Mouse (Mus musculus) forebrain, postnatal 0 days (tissue): ENCODE data around the gene Hibch. TPM values are rescaled to one million over a fixed set of nuclear protein-coding genes. Genes with fewer than 3 reads are reported as not detected.
"Not testable (repeated sequence)": the region's sequence is repeated elsewhere in the genome, so short reads cannot be mapped to it uniquely, and the experiment has no call there.

Source experiments
- ATAC-seq: fragments of 200-750 bp; cut with Nextera tagmentation; 2 replicates; pipeline ENCODE4 v1.8.0; 2017; ENCODE audit warnings: mild to moderate bottlenecking, moderate library complexity
- DNase-seq: peaks from one replicate; pipeline ENCODE4 v3.0.0-alpha.2; 2015
- H3K27ac ChIP-seq: fragments of 300-500 bp; sonication (generic); 2 replicates; pipeline ENCODE4 v1.5.1; 2014; ENCODE audit warnings: low read depth, mild to moderate bottlenecking, antibody characterized with exemption, low read length, moderate library complexity, mixed read lengths
- H3K27me3 ChIP-seq: fragments of 300-500 bp; sonication (generic); 2 replicates; pipeline ENCODE4 v1.6.1; 2014; ENCODE audit warnings: mild to moderate bottlenecking, low read length, mixed read lengths; ENCODE audit not compliant: insufficient read depth
- H3K36me3 ChIP-seq: fragments of 300-500 bp; sonication (generic); 2 replicates; pipeline ENCODE4 v1.6.1; 2014; ENCODE audit warnings: mild to moderate bottlenecking, moderate library complexity; ENCODE audit not compliant: insufficient read depth
- H3K4me1 ChIP-seq: fragments of 300-500 bp; sonication (generic); 2 replicates; pipeline ENCODE4 v1.6.1; 2014; ENCODE audit warnings: antibody characterized with exemption; ENCODE audit not compliant: insufficient read depth
- H3K4me2 ChIP-seq: fragments of 300-500 bp; sonication (generic); 2 replicates; pipeline ENCODE4 v1.6.1; 2014; ENCODE audit warnings: low read depth, mild to moderate bottlenecking, moderate library complexity
- H3K4me3 ChIP-seq: fragments of 300-500 bp; sonication (generic); 2 replicates; pipeline ENCODE4 v1.5.1; 2014; ENCODE audit warnings: low read depth, low read length, mixed read lengths
- H3K9ac ChIP-seq: fragments of 300-500 bp; sonication (generic); 2 replicates; pipeline ENCODE4 v1.6.1; 2014; ENCODE audit warnings: mild to moderate bottlenecking
- H3K9me3 ChIP-seq: fragments of 300-500 bp; sonication (generic); 2 replicates; pipeline ENCODE4 v1.6.1; 2016; ENCODE audit warnings: low read length
- CTCF ChIP-seq: sonication (generic); IDR thresholded peaks from 2 replicates; pipeline ENCODE4 v1.5.1; 2016; ENCODE audit warnings: antibody characterized with exemption, control low read depth, low read depth
- WGBS: fragments of 180-500 bp; shearing (Covaris S2); extraction: QIAGEN DNeasy Blood & Tissue Kit; methylation state at CpG from one replicate; pipeline ENCODE4 v1.1.7; 2014; 5-methylcytosine and 5-hydroxymethylcytosine counted together
- polyA plus RNA-seq: library from polyadenylated mRNA; unstranded; fragments of >200 nt; fragmentation: Nextera tagmentation; extraction: Ambion mirVana; gene quantifications from 2 replicates; pipeline ENCODE4 v1.2.1, GENCODE M21; 2015
- total RNA-seq: library from RNA; depleted of rRNA; stranded (reverse); fragments of >200 nt; gene quantifications from 2 replicates; pipeline ENCODE4 v1.2.3, GENCODE M21; 2014

Hibch gene
- total and polyA plus RNA-seq, 2 experiments from 2014 or later = 12.8 to 15.2 TPM

DNA sequence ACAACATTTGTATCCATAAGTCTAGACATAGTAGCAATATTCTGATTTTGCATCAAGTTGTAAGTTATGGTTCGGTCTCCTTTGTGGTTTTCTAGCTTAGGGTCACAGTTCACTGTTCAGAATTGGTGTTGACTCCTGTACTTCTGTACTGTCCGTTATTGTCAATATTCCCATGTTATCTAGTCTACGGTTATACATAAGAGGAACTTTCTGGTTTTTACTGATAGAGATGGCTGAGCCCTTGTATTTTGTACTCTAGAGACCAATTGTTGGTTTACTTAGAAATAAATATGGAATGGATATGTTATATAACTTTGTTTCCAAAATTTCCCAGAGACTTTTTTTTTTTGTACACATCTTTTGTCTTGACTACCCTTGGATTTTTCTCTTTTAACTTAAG is 21.3 kb downstream of the Hibch start:
- H3K4me3 ChIP-seq = no peak overlapping the region
- H3K27me3 ChIP-seq = no peaks in the 10 kb centered on the region
- H3K9me3 ChIP-seq = no peaks in the 10 kb centered on the region
- H3K36me3 ChIP-seq = peaks cover 5% of the 10 kb centered on the region; the same call in 1 of the 2 replicates
- WGBS = 92% methylated on average over 3 of the region's 3 CpGs
- DNase-seq (no peak), ATAC-seq (no peak)
- H3K27ac ChIP-seq = no peak overlapping the region
- H3K4me2 ChIP-seq = no peak overlapping the region
- H3K4me1 ChIP-seq = no peaks in the 10 kb centered on the region
- no peak for TF ChIP-seq CTCF
- H3K9ac ChIP-seq = no peak overlapping the region

- Histone ChIP-seq H3K4me3 (no peak overlapping the region), H3K27me3 (no peaks in the 10 kb centered on the region), H3K27ac (no peak overlapping the region), H3K9ac (no peak overlapping the region), H3K36me3 (peaks cover 5% of the 10 kb centered on the region; the same call in 1 of the 2 replicates), H3K4me2 (no peak overlapping the region), H3K4me1 (no peaks in the 10 kb centered on the region), H3K9me3 (no peaks in the 10 kb centered on the region)
- ATAC-seq = no peak
- 93% methylated on average over 1 of the region's 1 CpGs for WGBS
- no peak for TF ChIP-seq CTCF
- DNase-seq = no peak
Observed at GRCm38 (mm10) chr1:52867876-52868275, 23.1 kb downstream of the Hibch start.

- no peak overlapping the region for H3K4me2 ChIP-seq
Observed at GRCm38 (mm10) chr1:52884208-52884607, 39.5 kb downstream of the Hibch start.

DNA sequence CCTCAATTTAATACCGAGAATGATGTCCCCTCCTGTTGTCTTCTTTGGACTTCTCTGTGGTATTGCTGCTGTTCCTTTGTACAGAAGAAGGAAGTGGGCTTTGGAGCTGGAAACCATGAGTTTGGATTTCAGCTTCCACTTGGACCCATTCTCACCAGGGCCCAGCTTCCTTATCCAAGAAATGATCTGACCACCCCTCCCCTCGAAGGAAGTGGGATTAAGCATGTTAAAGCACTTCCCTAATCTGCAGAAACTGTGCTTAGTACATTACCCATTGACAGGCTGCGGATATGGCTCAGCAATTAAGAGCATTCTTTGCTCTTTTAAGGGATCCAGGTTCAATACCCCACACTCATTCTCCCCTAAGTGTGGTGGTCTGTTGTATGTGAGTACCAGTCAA is 65.1 kb downstream of the Hibch start:
- no peak overlapping the region for H3K27ac ChIP-seq
- no peak for TF ChIP-seq CTCF
- no peak overlapping the region for H3K4me3 ChIP-seq
- ATAC-seq = no peak
- H3K9me3 ChIP-seq = no peaks in the 10 kb centered on the region
- H3K4me2 ChIP-seq = no peak overlapping the region
- no peak overlapping the region for H3K9ac ChIP-seq
- no peaks in the 10 kb centered on the region for H3K4me1 ChIP-seq
- WGBS = 86% methylated on average over 3 of the region's 3 CpGs
- no peaks in the 10 kb centered on the region for H3K36me3 ChIP-seq
- no peak for DNase-seq
- H3K27me3 ChIP-seq = no peaks in the 10 kb centered on the region

More at GRCm38 (mm10) chr1:52884208-52884607, 39.5 kb downstream of the Hibch start:
- no peak overlapping the region for H3K4me3 ChIP-seq
- DNase-seq = no peak
- H3K27me3 ChIP-seq = no peaks in the 10 kb centered on the region
- H3K36me3 ChIP-seq = no peaks in the 10 kb centered on the region
- ATAC-seq = no peak
- H3K9me3 ChIP-seq = no peaks in the 10 kb centered on the region
- no peak overlapping the region for H3K27ac ChIP-seq
- no peak for TF ChIP-seq CTCF
- H3K9ac ChIP-seq = no peak overlapping the region
- no peaks in the 10 kb centered on the region for H3K4me1 ChIP-seq
- 78% methylated on average over 2 of the region's 2 CpGs for WGBS

DNA sequence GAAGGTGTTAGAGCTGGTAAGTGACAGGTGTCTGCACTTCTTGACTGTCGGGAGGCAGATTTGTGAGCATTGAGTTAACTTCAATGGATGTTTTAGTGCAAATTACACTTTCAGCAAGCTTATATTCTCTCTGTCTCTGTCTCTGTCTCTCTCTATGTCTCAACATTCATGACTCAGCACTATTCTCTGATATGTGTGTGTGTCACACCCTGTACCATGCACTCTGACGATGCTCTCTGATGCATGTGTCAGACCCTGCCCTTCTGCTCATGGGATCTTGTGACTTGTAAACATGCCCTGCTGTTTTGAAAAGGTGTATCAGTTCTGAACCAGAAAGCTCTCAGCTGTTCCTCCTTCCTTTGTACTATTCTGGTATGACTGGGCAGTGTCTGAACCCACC is 71.9 kb downstream of the Hibch start:
- no peak for ATAC-seq
- Histone ChIP-seq H3K4me2 (no peak overlapping the region), H3K9me3 (no peaks in the 10 kb centered on the region), H3K4me1 (no peaks in the 10 kb centered on the region), H3K9ac (no peak overlapping the region), H3K27me3 (no peaks in the 10 kb centered on the region), H3K4me3 (no peak overlapping the region), H3K36me3 (no peaks in the 10 kb centered on the region), H3K27ac (no peak overlapping the region)
- no peak for DNase-seq
- no peak for TF ChIP-seq CTCF
- 93% methylated on average over 2 of the region's 2 CpGs for WGBS

DNA sequence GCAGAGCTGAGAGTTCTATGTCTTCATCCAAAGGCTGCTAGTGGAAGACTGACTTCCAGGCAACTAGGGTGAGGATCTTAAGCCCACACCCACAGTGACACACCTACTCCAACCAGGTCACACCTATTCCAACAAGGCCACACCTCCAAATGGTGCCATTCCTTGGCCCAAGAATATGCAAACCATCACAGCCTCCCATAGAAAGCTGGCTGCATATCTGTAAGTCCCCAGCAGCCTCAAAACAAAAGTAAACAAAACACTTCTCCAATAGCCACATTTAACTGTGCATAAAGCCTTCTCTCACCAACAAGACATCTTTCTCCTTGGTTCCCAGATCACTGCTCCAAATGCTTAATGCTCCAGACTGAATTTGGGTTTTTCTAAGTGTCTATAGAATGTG is 74.2 kb downstream of the Hibch start:
- not testable (repeated sequence) for H3K9ac ChIP-seq, H3K27ac ChIP-seq, DNase-seq, H3K9me3 ChIP-seq, H3K36me3 ChIP-seq, H3K4me2 ChIP-seq, H3K4me3 ChIP-seq, ATAC-seq, H3K27me3 ChIP-seq, H3K4me1 ChIP-seq

DNA sequence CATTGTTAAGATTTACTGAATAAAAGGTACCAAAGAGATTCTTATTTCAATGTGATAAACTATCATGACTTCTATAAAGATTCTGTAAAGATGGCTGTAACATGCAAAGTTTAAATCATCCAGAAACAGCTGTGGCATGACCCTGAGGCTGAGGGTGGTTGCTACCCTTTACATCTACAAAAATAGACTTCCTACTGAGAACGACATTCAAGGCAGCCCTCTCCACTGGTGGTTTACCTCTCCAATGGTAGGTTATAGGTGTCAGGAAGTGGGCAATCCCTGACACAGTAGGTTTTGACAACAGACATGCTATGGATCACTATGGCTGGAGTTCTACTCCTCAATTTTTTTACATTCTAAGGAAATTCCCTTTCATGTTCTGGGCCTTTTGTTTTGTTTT is 79.8 kb downstream of the Hibch start:
- H3K9ac ChIP-seq, H3K27me3 ChIP-seq, H3K4me2 ChIP-seq, H3K27ac ChIP-seq, H3K9me3 ChIP-seq, H3K36me3 ChIP-seq, DNase-seq, ATAC-seq, H3K4me1 ChIP-seq, H3K4me3 ChIP-seq: not testable (repeated sequence)
- WGBS = no CpG with 5 or more reads among the region's 1 CpGs

DNA sequence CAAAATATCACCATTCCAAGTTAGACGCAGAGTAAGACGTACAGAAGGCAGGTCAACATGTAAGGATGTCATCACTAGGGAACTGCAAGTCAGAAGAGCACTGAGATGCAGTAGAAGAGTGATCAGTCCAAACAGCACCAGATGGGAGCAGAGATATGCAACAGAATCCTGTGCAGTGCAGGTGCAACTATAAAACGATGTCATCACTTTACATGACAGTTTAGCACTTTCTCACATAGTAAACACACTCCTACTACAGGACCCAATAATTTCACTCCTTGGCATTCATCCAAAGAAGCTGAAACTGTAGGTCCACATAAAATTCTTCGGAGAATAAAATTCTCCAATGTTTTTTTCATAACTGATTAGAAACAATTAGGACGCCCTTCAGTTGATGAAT is 89.8 kb downstream of the Hibch start:
- 83% methylated on average over 5 of the region's 5 CpGs for WGBS
- no peak for TF ChIP-seq CTCF

More for the DNA sequence above, 89.8 kb downstream of the Hibch start:
- Histone ChIP-seq H3K27me3 (no peaks in the 10 kb centered on the region), H3K27ac (no peak overlapping the region), H3K4me1 (no peaks in the 10 kb centered on the region), H3K9ac (no peak overlapping the region), H3K36me3 (no peaks in the 10 kb centered on the region), H3K4me3 (no peak overlapping the region), H3K9me3 (no peaks in the 10 kb centered on the region), H3K4me2 (no peak overlapping the region)
- ATAC-seq = no peak
- no peak for DNase-seq
